Mouse (Mus musculus): ENCODE data around the gene Brinp1. TPM values are rescaled to one million over a fixed set of nuclear protein-coding genes. Genes with fewer than 3 reads are reported as not detected.

Brinp1 gene
- polyA plus RNA-seq, 1 experiment from 2014 or later: 2.4 TPM

DNA sequence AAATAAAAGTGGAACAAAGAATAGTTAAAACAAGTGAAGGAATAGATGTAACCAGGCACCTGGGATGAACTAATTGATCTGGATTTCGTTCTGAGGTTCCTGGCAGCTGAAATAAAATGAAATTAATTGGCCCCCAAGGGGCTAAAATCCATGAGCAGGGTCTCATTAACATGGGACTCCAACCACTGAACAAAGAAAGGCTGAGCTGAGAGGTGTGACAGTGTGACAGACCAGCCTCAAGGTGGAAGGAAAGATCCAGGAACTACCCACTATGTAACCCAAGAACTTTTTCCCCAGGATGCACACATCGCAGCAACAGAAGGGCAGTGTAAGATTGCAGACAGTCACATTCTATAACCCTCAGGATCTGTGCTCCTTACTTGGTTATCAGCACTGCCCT, 28.1 kb downstream of the Brinp1 start:
- Histone ChIP-seq H3K4me1 (ENCODE audit: control insufficient read depth, insufficient read depth, low read length) (no peaks in the 10 kb centered on the region), H3K4me2 (ENCODE audit: low read depth, severe bottlenecking) (no peak overlapping the region), H3K9ac (ENCODE audit: low read length) (no peak overlapping the region), H3K36me3 (ENCODE audit: control insufficient read depth, insufficient read depth, low read length) (no peaks in the 10 kb centered on the region), H3K4me3 (ENCODE audit: low read depth, low read length) (no peak overlapping the region), H3K27ac (replicated peaks; ENCODE audit: low read depth, low read length) (no peak overlapping the region), H3K9me3 (ENCODE audit: control insufficient read depth, low read length) (no peaks in the 10 kb centered on the region), H3K27me3 (ENCODE audit: control insufficient read depth, insufficient read depth, low read length) (no peaks in the 10 kb centered on the region)
- WGBS: 64% methylated on average over 2 of the region's 2 CpGs
- DNase-seq (ENCODE audit: low spot score) (no peak), ATAC-seq (ENCODE audit: insufficient number of reproducible peaks, low FRiP score, low TSS enrichment, low read depth) (no peak)

DNA sequence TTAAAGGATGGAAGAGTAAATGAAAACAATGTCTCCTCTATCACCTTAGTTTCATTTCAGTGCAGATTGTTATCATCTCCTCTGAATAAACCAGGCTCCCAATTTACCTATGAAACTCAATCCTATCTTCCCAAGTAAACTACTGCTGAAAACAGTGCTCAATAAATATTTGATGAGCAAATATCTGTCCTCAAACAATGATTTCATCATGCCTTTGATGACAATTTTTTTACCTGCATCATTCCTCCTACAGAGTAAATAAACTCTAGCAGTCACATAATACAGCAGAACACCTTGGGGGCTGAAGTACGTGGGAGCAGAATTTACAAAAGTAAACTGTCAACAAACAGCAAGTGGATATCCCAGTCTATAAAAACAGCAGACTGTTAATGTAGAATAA, 31.3 kb downstream of the Brinp1 start:
- H3K4me1 ChIP-seq (ENCODE audit: control insufficient read depth, insufficient read depth, low read length): no peaks in the 10 kb centered on the region
- no peak overlapping the region for H3K4me2 ChIP-seq (ENCODE audit: low read depth, severe bottlenecking)
- no peak overlapping the region for H3K9ac ChIP-seq (ENCODE audit: low read length)
- no peak overlapping the region for H3K4me3 ChIP-seq (ENCODE audit: low read depth, low read length)
- WGBS: 85% methylated on average over 1 of the region's 1 CpGs
- H3K9me3 ChIP-seq (ENCODE audit: control insufficient read depth, low read length): no peaks in the 10 kb centered on the region
- H3K36me3 ChIP-seq (ENCODE audit: control insufficient read depth, insufficient read depth, low read length): no peaks in the 10 kb centered on the region
- no peak for ATAC-seq (ENCODE audit: insufficient number of reproducible peaks, low FRiP score, low TSS enrichment, low read depth)
- no peak for DNase-seq (ENCODE audit: low spot score)
- H3K27me3 ChIP-seq (ENCODE audit: control insufficient read depth, insufficient read depth, low read length): no peaks in the 10 kb centered on the region
- no peak overlapping the region for H3K27ac ChIP-seq (replicated peaks; ENCODE audit: low read depth, low read length)

DNA sequence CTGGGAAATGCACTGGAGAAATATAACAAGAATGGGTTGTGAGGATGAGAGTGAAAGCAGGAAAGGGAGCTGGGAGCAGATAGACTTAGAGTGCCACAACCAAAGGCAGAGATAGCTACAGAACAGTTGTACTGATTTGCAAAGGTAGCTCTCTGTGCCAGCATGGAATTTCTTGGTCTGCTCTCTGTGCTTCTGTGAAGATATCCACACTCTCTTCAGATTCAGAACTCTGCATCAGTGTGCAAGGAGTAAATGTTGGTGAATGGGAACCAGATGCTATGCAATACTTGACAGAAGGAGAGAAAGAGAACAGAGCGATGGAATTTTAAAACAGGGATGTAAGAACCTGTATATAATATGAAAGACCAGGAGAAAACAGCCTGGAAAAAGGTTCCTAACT, 31.7 kb downstream of the Brinp1 start:
- Histone ChIP-seq H3K27me3 (ENCODE audit: control insufficient read depth, insufficient read depth, low read length) (no peaks in the 10 kb centered on the region), H3K9ac (ENCODE audit: low read length) (no peak overlapping the region), H3K36me3 (ENCODE audit: control insufficient read depth, insufficient read depth, low read length) (no peaks in the 10 kb centered on the region), H3K4me2 (ENCODE audit: low read depth, severe bottlenecking) (no peak overlapping the region), H3K27ac (replicated peaks; ENCODE audit: low read depth, low read length) (no peak overlapping the region), H3K4me1 (ENCODE audit: control insufficient read depth, insufficient read depth, low read length) (no peaks in the 10 kb centered on the region), H3K9me3 (ENCODE audit: control insufficient read depth, low read length) (no peaks in the 10 kb centered on the region), H3K4me3 (ENCODE audit: low read depth, low read length) (no peak overlapping the region)
- 90% methylated on average over 1 of the region's 1 CpGs for WGBS
- DNase-seq (ENCODE audit: low spot score) (no peak), ATAC-seq (ENCODE audit: insufficient number of reproducible peaks, low FRiP score, low TSS enrichment, low read depth) (no peak)

DNA sequence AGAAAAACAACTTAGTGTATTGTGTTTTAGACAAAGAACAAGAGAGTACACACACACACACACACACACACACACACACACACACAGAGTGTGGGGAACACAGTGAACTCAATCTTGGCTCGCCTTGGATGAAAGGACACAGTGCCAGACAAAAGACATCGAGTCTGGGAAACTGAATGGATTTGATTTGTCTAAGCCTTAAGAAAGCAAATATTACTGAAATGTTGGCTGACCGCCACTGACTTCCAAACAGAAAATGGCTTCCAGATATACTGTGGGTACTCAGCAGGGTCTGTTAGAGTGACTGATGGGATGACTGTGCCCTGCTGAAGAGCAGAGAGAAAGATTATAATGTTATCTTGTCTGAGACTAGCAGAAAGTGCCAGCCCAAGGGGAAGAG, 34.1 kb downstream of the Brinp1 start:
- H3K4me3 ChIP-seq (ENCODE audit: low read depth, low read length): no peak overlapping the region
- ATAC-seq (ENCODE audit: insufficient number of reproducible peaks, low FRiP score, low TSS enrichment, low read depth) (no peak), DNase-seq (ENCODE audit: low spot score) (no peak)
- H3K27ac ChIP-seq (replicated peaks; ENCODE audit: low read depth, low read length): no peak overlapping the region
- H3K9ac ChIP-seq (ENCODE audit: low read length): no peak overlapping the region
- 87% methylated on average over 3 of the region's 3 CpGs for WGBS
- no peak overlapping the region for H3K4me2 ChIP-seq (ENCODE audit: low read depth, severe bottlenecking)
- H3K4me1 ChIP-seq (ENCODE audit: control insufficient read depth, insufficient read depth, low read length): no peaks in the 10 kb centered on the region
- H3K9me3 ChIP-seq (ENCODE audit: control insufficient read depth, low read length): no peaks in the 10 kb centered on the region
- no peaks in the 10 kb centered on the region for H3K36me3 ChIP-seq (ENCODE audit: control insufficient read depth, insufficient read depth, low read length)
- H3K27me3 ChIP-seq (ENCODE audit: control insufficient read depth, insufficient read depth, low read length): no peaks in the 10 kb centered on the region

- Histone ChIP-seq H3K36me3 (ENCODE audit: control insufficient read depth, insufficient read depth, low read length) (no peaks in the 10 kb centered on the region), H3K9ac (ENCODE audit: low read length) (no peak overlapping the region), H3K4me2 (ENCODE audit: low read depth, severe bottlenecking) (no peak overlapping the region), H3K4me1 (ENCODE audit: control insufficient read depth, insufficient read depth, low read length) (no peaks in the 10 kb centered on the region), H3K27ac (replicated peaks; ENCODE audit: low read depth, low read length) (no peak overlapping the region), H3K4me3 (ENCODE audit: low read depth, low read length) (no peak overlapping the region), H3K27me3 (ENCODE audit: control insufficient read depth, insufficient read depth, low read length) (no peaks in the 10 kb centered on the region), H3K9me3 (ENCODE audit: control insufficient read depth, low read length) (no peaks in the 10 kb centered on the region)
- no peak for DNase-seq (ENCODE audit: low spot score)
- ATAC-seq (ENCODE audit: insufficient number of reproducible peaks, low FRiP score, low TSS enrichment, low read depth): no peak
- 64% methylated on average over 3 of the region's 3 CpGs for WGBS
These were observed 43.3 kb downstream of the Brinp1 start for GRCm38 (mm10) chr4:68910942-68911341.

DNA sequence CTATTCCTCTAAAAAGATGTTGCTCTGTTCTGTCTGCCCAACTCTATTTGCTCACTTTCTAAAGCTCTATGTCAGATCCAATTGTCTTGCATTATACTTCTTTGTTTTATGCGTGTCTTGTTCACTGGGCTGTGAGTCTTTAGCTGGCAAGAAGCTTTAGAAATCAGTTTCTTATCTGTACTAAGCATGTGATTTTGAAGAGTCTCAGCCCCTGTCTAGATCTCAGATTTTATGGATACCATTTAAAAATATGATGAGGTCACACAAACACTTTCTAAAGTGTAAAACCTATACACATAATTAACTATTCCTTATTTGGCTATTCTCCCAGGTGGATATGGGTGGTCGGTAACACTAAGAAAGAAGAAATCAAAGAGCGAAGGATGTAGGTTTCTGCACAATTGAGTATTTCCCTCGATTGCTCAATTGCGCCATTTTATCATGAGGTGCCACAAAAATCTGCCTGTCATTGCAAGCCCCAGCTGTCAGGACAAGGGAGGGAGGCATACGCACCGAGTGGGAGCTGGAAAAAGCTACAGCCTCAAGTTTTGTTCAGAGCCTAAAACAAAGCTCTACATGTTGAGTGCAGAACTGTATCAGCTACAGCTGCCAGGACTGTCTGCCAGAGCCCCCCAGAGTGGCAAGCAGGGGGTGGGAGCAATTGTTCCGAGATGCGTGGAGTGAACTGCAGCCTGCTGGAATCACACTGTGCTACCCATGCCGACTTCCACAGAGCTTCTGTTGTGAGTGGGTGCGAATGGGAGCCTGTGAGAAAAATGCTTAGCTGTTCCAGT, 47.6 kb downstream of the Brinp1 start:
- no peaks in the 10 kb centered on the region for H3K27me3 ChIP-seq (ENCODE audit: control insufficient read depth, insufficient read depth, low read length)
- 88% methylated on average over 11 of the region's 11 CpGs for WGBS
- no peak overlapping the region for H3K9ac ChIP-seq (ENCODE audit: low read length)
- H3K4me2 ChIP-seq (ENCODE audit: low read depth, severe bottlenecking): no peak overlapping the region
- no peak overlapping the region for H3K4me3 ChIP-seq (ENCODE audit: low read depth, low read length)
- H3K27ac ChIP-seq (replicated peaks; ENCODE audit: low read depth, low read length): no peak overlapping the region
- no peaks in the 10 kb centered on the region for H3K9me3 ChIP-seq (ENCODE audit: control insufficient read depth, low read length)
- H3K36me3 ChIP-seq (ENCODE audit: control insufficient read depth, insufficient read depth, low read length): no peaks in the 10 kb centered on the region
- ATAC-seq (ENCODE audit: insufficient number of reproducible peaks, low FRiP score, low TSS enrichment, low read depth) (no peak), DNase-seq (ENCODE audit: low spot score) (no peak)
- no peaks in the 10 kb centered on the region for H3K4me1 ChIP-seq (ENCODE audit: control insufficient read depth, insufficient read depth, low read length)

GRCm38 (mm10) chr4:68890526-68890925, 63.7 kb downstream of the Brinp1 start:
- H3K27me3 ChIP-seq (ENCODE audit: control insufficient read depth, insufficient read depth, low read length): no peaks in the 10 kb centered on the region
- H3K4me2 ChIP-seq (ENCODE audit: low read depth, severe bottlenecking): no peak overlapping the region
- no peak overlapping the region for H3K9ac ChIP-seq (ENCODE audit: low read length)
- DNase-seq (ENCODE audit: low spot score): no peak
- no peak overlapping the region for H3K4me3 ChIP-seq (ENCODE audit: low read depth, low read length)
- H3K9me3 ChIP-seq (ENCODE audit: control insufficient read depth, low read length): no peaks in the 10 kb centered on the region
- H3K27ac ChIP-seq (replicated peaks; ENCODE audit: low read depth, low read length): no peak overlapping the region
- no peaks in the 10 kb centered on the region for H3K4me1 ChIP-seq (ENCODE audit: control insufficient read depth, insufficient read depth, low read length)
- H3K36me3 ChIP-seq (ENCODE audit: control insufficient read depth, insufficient read depth, low read length): no peaks in the 10 kb centered on the region
- no peak for ATAC-seq (ENCODE audit: insufficient number of reproducible peaks, low FRiP score, low TSS enrichment, low read depth)
- 86% methylated on average over 4 of the region's 4 CpGs for WGBS

- Histone ChIP-seq H3K36me3 (ENCODE audit: control insufficient read depth, insufficient read depth, low read length) (no peaks in the 10 kb centered on the region), H3K9ac (ENCODE audit: low read length) (no peak overlapping the region), H3K4me3 (ENCODE audit: low read depth, low read length) (no peak overlapping the region), H3K4me2 (ENCODE audit: low read depth, severe bottlenecking) (no peak overlapping the region), H3K9me3 (ENCODE audit: control insufficient read depth, low read length) (no peaks in the 10 kb centered on the region), H3K27ac (replicated peaks; ENCODE audit: low read depth, low read length) (no peak overlapping the region), H3K27me3 (ENCODE audit: control insufficient read depth, insufficient read depth, low read length) (no peaks in the 10 kb centered on the region), H3K4me1 (ENCODE audit: control insufficient read depth, insufficient read depth, low read length) (no peaks in the 10 kb centered on the region)
- no peak for ATAC-seq (ENCODE audit: insufficient number of reproducible peaks, low FRiP score, low TSS enrichment, low read depth)
- WGBS: 95% methylated on average over 2 of the region's 2 CpGs
- no peak for DNase-seq (ENCODE audit: low spot score)
These were observed 67.9 kb downstream of the Brinp1 start for GRCm38 (mm10) chr4:68886276-68886675.

- H3K27ac ChIP-seq (replicated peaks; ENCODE audit: low read depth, low read length): no peak overlapping the region
- no peak overlapping the region for H3K4me3 ChIP-seq (ENCODE audit: low read depth, low read length)
- no peaks in the 10 kb centered on the region for H3K36me3 ChIP-seq (ENCODE audit: control insufficient read depth, insufficient read depth, low read length)
- no peaks in the 10 kb centered on the region for H3K27me3 ChIP-seq (ENCODE audit: control insufficient read depth, insufficient read depth, low read length)
- no peak overlapping the region for H3K4me2 ChIP-seq (ENCODE audit: low read depth, severe bottlenecking)
- DNase-seq (ENCODE audit: low spot score): no peak
- no peak overlapping the region for H3K9ac ChIP-seq (ENCODE audit: low read length)
- ATAC-seq (ENCODE audit: insufficient number of reproducible peaks, low FRiP score, low TSS enrichment, low read depth): no peak
- no peaks in the 10 kb centered on the region for H3K4me1 ChIP-seq (ENCODE audit: control insufficient read depth, insufficient read depth, low read length)
- no peaks in the 10 kb centered on the region for H3K9me3 ChIP-seq (ENCODE audit: control insufficient read depth, low read length)
These were observed 82.2 kb downstream of the Brinp1 start for GRCm38 (mm10) chr4:68872028-68872427.

Data from limb, embryonic 11.5 days (tissue).